12 mouse cellular contexts compared by ENCODE assay signal in genomic region chr8:87197867-87198536, GRCm38 (mm10).
DNase-seq lines count a peak whose midpoint lies in the region; ATAC-seq and TF ChIP-seq lines count a peak whose summit lies in the region.
"Had no signal": no experiment of that assay in that cellular context is flagged by ENCODE, and none has a peak within 500 bp of the region (broad histone marks: within the 10 kb centered on the region; RNA-seq: fewer than 3 reads in every experiment).

No protein-coding gene starts in this region.

- no peak overlapping the region for H3K4me3 ChIP-seq in kidney, embryonic 15.5 days (replicated peaks)
- H3K4me3 ChIP-seq in lung, postnatal 0 days (ENCODE audit: low read depth, low read length) = no peak overlapping the region
- H3K4me3 ChIP-seq in limb, embryonic 12.5 days (replicated peaks) = no peak overlapping the region
- H3K4me3 ChIP-seq: heart, embryonic 15.5 days had no signal

- H3K9me3 ChIP-seq in kidney, embryonic 15.5 days (replicated peaks) = no peaks in the 10 kb centered on the region
- no peaks in the 10 kb centered on the region for H3K9me3 ChIP-seq in lung, postnatal 0 days (ENCODE audit: low read length)
- H3K9me3 ChIP-seq in limb, embryonic 12.5 days = no peaks in the 10 kb centered on the region
- H3K9me3 ChIP-seq: heart, embryonic 15.5 days had no signal

- peak; percentile 33; the same call in 1 of the 2 replicates for ATAC-seq in kidney, embryonic 15.5 days (replicated peaks; ENCODE audit: low FRiP score)
- ATAC-seq in lung, postnatal 0 days = no peak
- no peak for ATAC-seq in limb, embryonic 12.5 days (ENCODE audit: insufficient number of reproducible peaks, insufficient read depth, low FRiP score, low TSS enrichment, low read depth)
- ATAC-seq in megakaryocyte progenitor cell, adult 5-6 weeks (replicated peaks; ENCODE audit: poor library complexity) = no peak
- ATAC-seq: liver, postnatal 0 days had no signal

- peaks cover 46% of the 10 kb centered on the region for H3K4me1 ChIP-seq in kidney, embryonic 15.5 days
- H3K4me1 ChIP-seq in lung, postnatal 0 days (ENCODE audit: insufficient read depth, low read depth, low read length) = no peaks in the 10 kb centered on the region; the same call in 1 of the 2 replicates
- H3K4me1 ChIP-seq in limb, embryonic 12.5 days (replicated peaks) = peaks cover 50% of the 10 kb centered on the region

- no peak for TF ChIP-seq CTCF in lung, postnatal 0 days (IDR thresholded peaks at IDR 0.05)

- H3K36me3 ChIP-seq in kidney, embryonic 15.5 days = no peaks in the 10 kb centered on the region
- H3K36me3 ChIP-seq in lung, postnatal 0 days (ENCODE audit: insufficient read depth, low read length) = no peaks in the 10 kb centered on the region
- H3K36me3 ChIP-seq in limb, embryonic 12.5 days = no peaks in the 10 kb centered on the region
- H3K36me3 ChIP-seq: heart, embryonic 15.5 days had no signal

- TF ChIP-seq EP300 in lung, postnatal 0 days (IDR thresholded peaks at IDR 0.05) = no peak

- peaks cover 6% of the 10 kb centered on the region; the same call in 1 of the 2 replicates for H3K27me3 ChIP-seq in kidney, embryonic 15.5 days
- H3K27me3 ChIP-seq in lung, postnatal 0 days (replicated peaks; ENCODE audit: insufficient read depth, low read length) = no peaks in the 10 kb centered on the region
- H3K27me3 ChIP-seq in limb, embryonic 12.5 days = no peaks in the 10 kb centered on the region
- H3K27me3 ChIP-seq: heart, embryonic 15.5 days had no signal

- H3K9ac ChIP-seq in kidney, embryonic 15.5 days = no peak overlapping the region
- no peak overlapping the region for H3K9ac ChIP-seq in lung, postnatal 0 days (replicated peaks; ENCODE audit: low read depth)
- no peak overlapping the region for H3K9ac ChIP-seq in limb, embryonic 12.5 days (replicated peaks)
- H3K9ac ChIP-seq: heart, embryonic 15.5 days; liver, postnatal 0 days had no signal

- WGBS in kidney, embryonic 15.5 days = 28% methylated on average over 8 of the region's 8 CpGs
- 34% methylated on average over 8 of the region's 8 CpGs for WGBS in lung, postnatal 0 days
- 21% methylated on average over 8 of the region's 8 CpGs for WGBS in limb, embryonic 12.5 days

- no peak for DNase-seq in kidney, adult 8-10 months
- peak; percentile 7 to 34 for DNase-seq in lung, postnatal 4 days
- no peak for DNase-seq in lung, postnatal 0 days (ENCODE audit: low spot score)
- peak; percentile 56 for DNase-seq in adrenal gland, adult 8-10 months
- DNase-seq in thymus, postnatal 10 days (ENCODE audit: low spot score in 2 of 2) = no peak
- DNase-seq: cerebellum, adult 18-20 months; liver, postnatal 0 days; thymus, postnatal 14 days had no signal

- no peak overlapping the region for H3K27ac ChIP-seq in kidney, embryonic 15.5 days
- H3K27ac ChIP-seq in lung, postnatal 0 days (ENCODE audit: low read length) = no peak overlapping the region
- peak overlapping the region; percentile 12; the same call in 1 of the 2 replicates for H3K27ac ChIP-seq in limb, embryonic 12.5 days
- H3K27ac ChIP-seq: heart, embryonic 15.5 days had no signal

- H3K4me2 ChIP-seq in kidney, embryonic 15.5 days = no peak overlapping the region
- no peak overlapping the region for H3K4me2 ChIP-seq in lung, postnatal 0 days (replicated peaks; ENCODE audit: low read depth, low read length)
- no peak overlapping the region for H3K4me2 ChIP-seq in limb, embryonic 12.5 days
- H3K4me2 ChIP-seq: heart, embryonic 15.5 days had no signal

Comparison
In these comparisons a context has a peak if more than half of its experiments do, and no peak if none do; other contexts are left out.
1. DNase-seq: peak in lung, postnatal 4 days (2 of 2) and adrenal gland, adult 8-10 months (single experiment); none in kidney, adult 8-10 months (0 of 2), lung, postnatal 0 days (single experiment) and thymus, postnatal 10 days (0 of 2).